In the genomic region with DNA sequence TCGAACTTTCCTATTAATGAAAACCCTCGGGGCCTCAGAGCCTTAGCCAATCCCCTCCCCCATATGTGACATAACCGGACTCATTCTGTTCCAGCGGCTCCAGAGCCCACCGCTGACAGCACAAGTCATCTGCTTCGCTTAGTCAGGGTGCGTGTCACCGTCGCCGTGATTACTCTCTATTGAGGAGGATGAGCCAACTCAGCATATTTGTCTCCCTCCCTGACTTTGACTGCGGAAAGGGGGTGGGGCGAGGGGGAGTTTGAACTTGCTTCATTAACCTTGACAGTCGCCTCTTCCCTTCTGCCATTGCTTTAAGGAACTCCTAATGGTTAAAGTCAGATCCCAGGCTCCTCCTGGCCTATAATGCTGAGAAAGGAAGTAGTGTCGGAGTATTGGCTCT, we compare ENCODE assay signal across 8 mouse cellular contexts. TPM values are rescaled to one million over a fixed set of nuclear protein-coding genes. Genes with fewer than 3 reads are reported as not detected.
DNase-seq lines count a peak whose midpoint lies in the region; ATAC-seq and TF ChIP-seq lines count a peak whose summit lies in the region.

No protein-coding gene starts in this region.

- no peaks in the 10 kb centered on the region for H3K27me3 ChIP-seq in kidney, embryonic 16.5 days (ENCODE audit: insufficient read depth, low read length)
- H3K27me3 ChIP-seq in hindbrain, embryonic 13.5 days = 0 out of 2 replicates have a peak, but pooled peaks cover 4% of the 10 kb centered on the region
- no peaks in the 10 kb centered on the region for H3K27me3 ChIP-seq in stomach, postnatal 0 days (ENCODE audit: control insufficient read depth, insufficient read depth, low read length)

- peak; percentile 64 for ATAC-seq in kidney, embryonic 16.5 days (ENCODE audit: low FRiP score, low TSS enrichment)
- ATAC-seq in hindbrain, embryonic 13.5 days (ENCODE audit: low FRiP score) = no peak; the same call in 1 of the 2 replicates
- ATAC-seq in stomach, postnatal 0 days (ENCODE audit: low FRiP score, low TSS enrichment) = no peak

- no peaks in the 10 kb centered on the region for H3K36me3 ChIP-seq in kidney, embryonic 16.5 days (ENCODE audit: insufficient read depth, low read length)
- no peaks in the 10 kb centered on the region for H3K36me3 ChIP-seq in hindbrain, embryonic 13.5 days
- no peaks in the 10 kb centered on the region for H3K36me3 ChIP-seq in stomach, postnatal 0 days (ENCODE audit: control insufficient read depth, insufficient read depth, low read length)

- no peak for DNase-seq in kidney, adult 8-10 months
- peak; percentile 42 for DNase-seq in embryo, embryonic 10 days (ENCODE audit: low spot score)
- peak; percentile 14 to 36 for DNase-seq in lung, postnatal 4 days
- DNase-seq in stomach, postnatal 0 days (ENCODE audit: low spot score) = no peak
- DNase-seq in right cerebral cortex, postnatal 10 days (ENCODE audit: low spot score in 2 of 2) = no peak
- no peak for DNase-seq in frontal cortex, adult 2 months (ENCODE audit: extremely low spot score in 1 of 2, low spot score in 1 of 2)

- 5% methylated on average over 14 of the region's 14 CpGs for WGBS in kidney, embryonic 16.5 days
- 11% methylated on average over 14 of the region's 14 CpGs for WGBS in hindbrain, embryonic 13.5 days
- 22% methylated on average over 14 of the region's 14 CpGs for WGBS in stomach, postnatal 0 days

- H3K4me3 ChIP-seq in kidney, embryonic 16.5 days (ENCODE audit: low read length) = peak overlapping the region; percentile 22
- no peak overlapping the region for H3K4me3 ChIP-seq in hindbrain, embryonic 13.5 days
- H3K4me3 ChIP-seq in stomach, postnatal 0 days (ENCODE audit: low read depth, low read length) = no peak overlapping the region

- TF ChIP-seq CTCF in stomach, postnatal 0 days (IDR thresholded peaks at IDR 0.05; ENCODE audit: low read depth) = no peak

- TF ChIP-seq EP300 in stomach, postnatal 0 days (optimal IDR thresholded peaks at IDR 0.05) = no peak

- peak overlapping the region; percentile 47 for H3K4me2 ChIP-seq in kidney, embryonic 16.5 days (replicated peaks; ENCODE audit: low read depth, low read length)
- H3K4me2 ChIP-seq in hindbrain, embryonic 13.5 days = peak overlapping the region; percentile 45
- H3K4me2 ChIP-seq in stomach, postnatal 0 days (replicated peaks; ENCODE audit: low read depth) = peak overlapping the region; percentile 31

- no peak overlapping the region for H3K9ac ChIP-seq in kidney, embryonic 16.5 days (replicated peaks; ENCODE audit: low read length)
- no peak overlapping the region for H3K9ac ChIP-seq in hindbrain, embryonic 13.5 days
- H3K9ac ChIP-seq in stomach, postnatal 0 days (ENCODE audit: low read length) = no peak overlapping the region

- no peak overlapping the region for H3K27ac ChIP-seq in kidney, embryonic 16.5 days (ENCODE audit: low read length)
- H3K27ac ChIP-seq in hindbrain, embryonic 13.5 days = no peak overlapping the region
- no peak overlapping the region for H3K27ac ChIP-seq in stomach, postnatal 0 days (replicated peaks)

- no peaks in the 10 kb centered on the region for H3K9me3 ChIP-seq in kidney, embryonic 16.5 days (ENCODE audit: low read length)
- no peaks in the 10 kb centered on the region for H3K9me3 ChIP-seq in hindbrain, embryonic 13.5 days
- H3K9me3 ChIP-seq in stomach, postnatal 0 days (ENCODE audit: control insufficient read depth, low read length) = no peaks in the 10 kb centered on the region

- H3K4me1 ChIP-seq in kidney, embryonic 16.5 days (ENCODE audit: insufficient read depth, low read length) = peaks cover 9% of the 10 kb centered on the region
- H3K4me1 ChIP-seq in hindbrain, embryonic 13.5 days (replicated peaks) = peaks cover 24% of the 10 kb centered on the region
- no peaks in the 10 kb centered on the region; the same call in 1 of the 2 replicates for H3K4me1 ChIP-seq in stomach, postnatal 0 days (replicated peaks; ENCODE audit: control insufficient read depth, insufficient read depth)

RNA-seq across cellular contexts. Expression of gene Pcnx, which starts 14.8 kb away (rescaled TPM):
- 9.1 and 12.5 TPM in 2 replicates for polyA plus RNA-seq in kidney, embryonic 16.5 days (2015; fragmentation: Nextera tagmentation; extraction: Ambion mirVana)
- 10.1 and 10.5 TPM in 2 replicates for polyA plus RNA-seq in hindbrain, embryonic 13.5 days (2015; fragmentation: Nextera tagmentation; extraction: Ambion mirVana)
- 5.1 TPM in 2 replicates for polyA plus RNA-seq in stomach, postnatal 0 days (2015; fragmentation: Nextera tagmentation; extraction: Ambion mirVana)
- polyA plus RNA-seq in frontal cortex, adult 2 months (2012; rRNA removed) = 36.9 and 40.1 TPM in 2 replicates

Comparison
In these comparisons a context has a peak if more than half of its experiments do, and no peak if none do; other contexts are left out.
1. DNase-seq: peak in embryo, embryonic 10 days (single experiment) and lung, postnatal 4 days (2 of 2); none in kidney, adult 8-10 months (0 of 2), stomach, postnatal 0 days (single experiment), right cerebral cortex, postnatal 10 days (0 of 2) and frontal cortex, adult 2 months (0 of 2).
2. Peak in every context shown above with its lines, with median percentiles within 50 percentile points of each other: H3K4me2 ChIP-seq.